1 mouse cellular context compared by ENCODE assay signal in the genomic region with DNA sequence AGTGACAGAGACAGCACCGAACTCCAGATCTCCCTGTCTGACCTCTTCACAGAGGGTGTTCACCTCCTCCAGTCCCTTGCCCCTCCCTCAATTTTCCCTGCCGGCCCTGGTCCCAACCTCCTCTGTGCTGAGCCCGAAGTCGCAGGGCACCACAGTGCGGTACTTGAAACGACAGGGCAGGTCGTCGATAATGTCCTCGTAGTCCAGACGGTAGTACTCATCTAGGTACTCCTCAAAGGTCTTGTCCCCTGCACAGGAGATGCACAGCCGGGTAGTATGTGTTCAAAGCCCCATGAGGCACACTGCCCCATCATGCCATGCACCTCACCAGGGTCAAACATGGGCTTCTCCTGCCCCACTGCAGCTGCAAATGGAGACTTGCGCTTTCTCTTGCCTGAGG.
TF ChIP-seq lines count a peak whose summit lies in the region.

No protein-coding gene starts in this region.

TF ChIP-seq in MEL, 35 proteins besides CTCF, POLR2A, EP300 and RAD21:
- TF ChIP-seq CHD2 (IDR thresholded peaks at IDR 0.05; ENCODE audit: low read length) (no peak), POLR2AphosphoS5 (IDR thresholded peaks at IDR 0.05; ENCODE audit: borderline replicate concordance, low read depth, low read length) (peak; percentile 92)
